Mouse (Mus musculus) thymus, adult 2 months (tissue): ENCODE results near the gene Ankrd33.

Experiments
- CTCF ChIP-seq: fragments of 200-500 bp; IDR thresholded peaks from 2 replicates; pipeline ENCODE4 v1.5.1; 2012; ENCODE audit warnings: mild to moderate bottlenecking, control low read depth, low read length, moderate library complexity, borderline replicate concordance; ENCODE audit not compliant: control insufficient read depth, poor library complexity, insufficient read depth; ENCODE audit errors: extremely low read depth
- POLR2A ChIP-seq: fragments of 200-500 bp; IDR thresholded peaks from 2 replicates; pipeline ENCODE4 v1.6.1; 2012; ENCODE audit warnings: mild to moderate bottlenecking, low read length, control low read depth, moderate library complexity; ENCODE audit not compliant: control insufficient read depth, poor library complexity, insufficient read depth; ENCODE audit errors: extremely low read depth

- TF ChIP-seq CTCF (no peak), POLR2A (no peak)
These were observed 24.0 kb upstream of the Ankrd33 start for GRCm38 (mm10) chr15:101091551-101091950.
